Mouse (Mus musculus): Measurements from ENCODE around the gene Crlf3. TPM values are rescaled to one million over a fixed set of nuclear protein-coding genes. Genes with fewer than 3 reads are reported as not detected.

Gene Crlf3
- polyA plus RNA-seq, 1 experiment: 6.3 TPM

GRCm38 (mm10) chr11:80062159-80062558 lies 18.6 kb downstream of the Crlf3 start:
- TF ChIP-seq POLR2A (IDR thresholded peaks at IDR 0.05; ENCODE audit: control insufficient read depth, low read depth, low read length) (no peak), CTCF (IDR thresholded peaks at IDR 0.05; ENCODE audit: control insufficient read depth, insufficient read depth, insufficient replicate concordance, low read depth, low read length) (no peak)
- H3K4me1 ChIP-seq (ENCODE audit: control insufficient read depth, insufficient read depth, low read length): no peaks in the 10 kb centered on the region
- no peaks in the 10 kb centered on the region for H3K27me3 ChIP-seq (ENCODE audit: control insufficient read depth, insufficient read depth, low read length)
- H3K4me3 ChIP-seq (ENCODE audit: control insufficient read depth, low read depth, low read length): no peak overlapping the region
- peak overlapping the region; percentile 36; the same call in 1 of the 2 replicates for H3K27ac ChIP-seq (ENCODE audit: control insufficient read depth, insufficient read depth, low read depth, low read length)
- no peaks in the 10 kb centered on the region for H3K36me3 ChIP-seq (ENCODE audit: control insufficient read depth, insufficient read depth, low read length)

DNA sequence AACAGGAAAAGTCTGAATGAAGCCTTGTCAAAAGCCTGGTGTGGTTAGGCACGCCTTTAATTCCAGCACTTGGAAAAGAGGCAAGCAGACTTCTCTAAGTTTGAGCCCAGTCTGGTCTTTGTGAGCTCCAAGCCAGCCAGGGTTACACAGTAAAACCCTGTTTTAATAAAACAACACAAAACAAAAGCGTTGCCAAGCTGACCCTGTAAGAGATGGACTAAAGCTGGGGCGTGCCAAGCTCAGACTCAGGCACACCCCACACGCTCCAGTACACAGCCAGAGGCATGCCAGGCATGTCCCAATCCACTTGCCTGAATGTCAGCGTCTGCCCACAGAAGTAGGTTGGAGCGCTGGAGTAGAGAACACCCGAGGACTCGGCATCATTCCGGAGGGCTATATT lies 24.6 kb downstream of the Crlf3 start:
- Histone ChIP-seq H3K27ac (ENCODE audit: control insufficient read depth, insufficient read depth, low read depth, low read length) (no peak overlapping the region), H3K27me3 (ENCODE audit: control insufficient read depth, insufficient read depth, low read length) (no peaks in the 10 kb centered on the region), H3K36me3 (ENCODE audit: control insufficient read depth, insufficient read depth, low read length) (no peaks in the 10 kb centered on the region), H3K4me1 (ENCODE audit: control insufficient read depth, insufficient read depth, low read length) (no peaks in the 10 kb centered on the region), H3K4me3 (ENCODE audit: control insufficient read depth, low read depth, low read length) (no peak overlapping the region)
- TF ChIP-seq CTCF (IDR thresholded peaks at IDR 0.05; ENCODE audit: control insufficient read depth, insufficient read depth, insufficient replicate concordance, low read depth, low read length) (no peak), POLR2A (IDR thresholded peaks at IDR 0.05; ENCODE audit: control insufficient read depth, low read depth, low read length) (no peak)

- TF ChIP-seq POLR2A (IDR thresholded peaks at IDR 0.05; ENCODE audit: control insufficient read depth, low read depth, low read length) (no peak), CTCF (IDR thresholded peaks at IDR 0.05; ENCODE audit: control insufficient read depth, insufficient read depth, insufficient replicate concordance, low read depth, low read length) (no peak)
- Histone ChIP-seq H3K36me3 (ENCODE audit: control insufficient read depth, insufficient read depth, low read length) (no peaks in the 10 kb centered on the region), H3K4me3 (ENCODE audit: control insufficient read depth, low read depth, low read length) (no peak overlapping the region)
These were observed 26.1 kb downstream of the Crlf3 start for GRCm38 (mm10) chr11:80054659-80055058.

DNA sequence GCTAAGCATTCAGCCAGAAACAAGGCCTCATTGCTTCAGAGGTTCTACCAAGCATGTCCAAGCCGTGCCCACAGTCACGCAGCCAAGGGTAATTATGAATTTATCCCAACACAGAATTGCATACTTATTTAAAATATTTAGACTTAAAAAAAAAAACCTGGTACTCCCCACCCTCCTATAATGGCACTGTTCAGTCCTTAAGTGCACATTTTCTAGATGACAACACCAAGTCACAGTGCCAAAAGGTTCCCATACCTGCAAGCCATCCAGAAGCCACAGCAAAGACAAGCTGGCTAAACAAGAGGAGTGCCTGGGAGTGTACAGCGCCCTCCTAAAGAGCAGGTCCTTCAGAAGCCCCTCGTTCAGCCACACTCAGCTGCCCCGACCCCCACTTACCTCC lies 27.6 kb downstream of the Crlf3 start:
- Histone ChIP-seq H3K4me1 (ENCODE audit: control insufficient read depth, insufficient read depth, low read length) (no peaks in the 10 kb centered on the region), H3K27ac (ENCODE audit: control insufficient read depth, insufficient read depth, low read depth, low read length) (no peak overlapping the region), H3K36me3 (ENCODE audit: control insufficient read depth, insufficient read depth, low read length) (no peaks in the 10 kb centered on the region), H3K4me3 (ENCODE audit: control insufficient read depth, low read depth, low read length) (no peak overlapping the region), H3K27me3 (ENCODE audit: control insufficient read depth, insufficient read depth, low read length) (no peaks in the 10 kb centered on the region)
- TF ChIP-seq CTCF (IDR thresholded peaks at IDR 0.05; ENCODE audit: control insufficient read depth, insufficient read depth, insufficient replicate concordance, low read depth, low read length): no peak
- no peak for TF ChIP-seq POLR2A (IDR thresholded peaks at IDR 0.05; ENCODE audit: control insufficient read depth, low read depth, low read length)

More at GRCm38 (mm10) chr11:80054659-80055058, 26.1 kb downstream of the Crlf3 start:
- no peaks in the 10 kb centered on the region for H3K27me3 ChIP-seq (ENCODE audit: control insufficient read depth, insufficient read depth, low read length)
- no peak overlapping the region for H3K27ac ChIP-seq (ENCODE audit: control insufficient read depth, insufficient read depth, low read depth, low read length)
- no peaks in the 10 kb centered on the region for H3K4me1 ChIP-seq (ENCODE audit: control insufficient read depth, insufficient read depth, low read length)

- Histone ChIP-seq H3K27ac (ENCODE audit: control insufficient read depth, insufficient read depth, low read depth, low read length) (no peak overlapping the region), H3K4me1 (ENCODE audit: control insufficient read depth, insufficient read depth, low read length) (no peaks in the 10 kb centered on the region), H3K4me3 (ENCODE audit: control insufficient read depth, low read depth, low read length) (no peak overlapping the region), H3K27me3 (ENCODE audit: control insufficient read depth, insufficient read depth, low read length) (no peaks in the 10 kb centered on the region), H3K36me3 (ENCODE audit: control insufficient read depth, insufficient read depth, low read length) (no peaks in the 10 kb centered on the region)
- TF ChIP-seq CTCF (IDR thresholded peaks at IDR 0.05; ENCODE audit: control insufficient read depth, insufficient read depth, insufficient replicate concordance, low read depth, low read length) (no peak), POLR2A (IDR thresholded peaks at IDR 0.05; ENCODE audit: control insufficient read depth, low read depth, low read length) (no peak)
These were observed 28.3 kb downstream of the Crlf3 start for GRCm38 (mm10) chr11:80052456-80052855.

DNA sequence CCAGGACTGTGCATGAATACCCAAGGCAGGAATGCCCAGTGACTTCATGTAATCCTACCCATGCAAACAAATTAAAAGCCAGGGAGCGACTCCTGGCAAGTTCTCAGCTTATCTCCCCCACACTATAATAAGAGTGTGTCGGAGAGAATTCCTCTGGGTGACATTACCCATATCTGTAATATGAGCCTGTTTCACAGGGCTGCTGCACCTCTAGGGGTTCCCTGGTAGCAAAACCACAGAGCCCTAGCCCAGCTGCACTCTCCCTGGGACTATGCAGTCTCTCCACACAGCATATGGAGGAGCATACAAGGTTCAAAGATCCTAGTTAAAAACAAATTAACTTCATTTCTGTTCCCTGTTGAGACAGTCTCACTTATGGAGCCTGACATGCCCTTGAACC lies 30.7 kb downstream of the Crlf3 start:
- no peaks in the 10 kb centered on the region for H3K36me3 ChIP-seq (ENCODE audit: control insufficient read depth, insufficient read depth, low read length)
- no peaks in the 10 kb centered on the region for H3K27me3 ChIP-seq (ENCODE audit: control insufficient read depth, insufficient read depth, low read length)
- no peak for TF ChIP-seq POLR2A (IDR thresholded peaks at IDR 0.05; ENCODE audit: control insufficient read depth, low read depth, low read length)
- no peak for TF ChIP-seq CTCF (IDR thresholded peaks at IDR 0.05; ENCODE audit: control insufficient read depth, insufficient read depth, insufficient replicate concordance, low read depth, low read length)
- no peaks in the 10 kb centered on the region for H3K4me1 ChIP-seq (ENCODE audit: control insufficient read depth, insufficient read depth, low read length)
- H3K27ac ChIP-seq (ENCODE audit: control insufficient read depth, insufficient read depth, low read depth, low read length): no peak overlapping the region
- no peak overlapping the region for H3K4me3 ChIP-seq (ENCODE audit: control insufficient read depth, low read depth, low read length)

DNA sequence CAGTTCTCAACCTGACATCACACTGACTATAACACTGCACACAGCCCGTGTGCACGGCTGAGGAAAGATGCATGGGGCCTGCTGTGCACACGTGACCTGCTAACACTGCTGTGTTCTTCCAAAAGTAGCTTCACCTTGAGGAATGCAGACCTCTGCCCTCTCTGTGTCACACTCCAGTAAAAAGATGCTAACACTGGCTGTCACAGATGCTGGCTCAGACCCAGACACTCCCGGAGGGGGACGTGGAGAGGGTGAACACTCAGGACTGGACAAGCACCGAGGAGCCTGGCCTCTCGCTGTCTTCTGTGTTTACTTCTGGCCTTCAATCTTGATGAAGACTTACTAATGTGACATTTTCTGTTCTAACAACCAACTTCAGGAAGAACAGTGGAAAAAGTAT lies 33.9 kb downstream of the Crlf3 start:
- no peak for TF ChIP-seq CTCF (IDR thresholded peaks at IDR 0.05; ENCODE audit: control insufficient read depth, insufficient read depth, insufficient replicate concordance, low read depth, low read length)
- TF ChIP-seq POLR2A (IDR thresholded peaks at IDR 0.05; ENCODE audit: control insufficient read depth, low read depth, low read length): no peak
- H3K36me3 ChIP-seq (ENCODE audit: control insufficient read depth, insufficient read depth, low read length): no peaks in the 10 kb centered on the region
- H3K27ac ChIP-seq (ENCODE audit: control insufficient read depth, insufficient read depth, low read depth, low read length): no peak overlapping the region
- no peaks in the 10 kb centered on the region for H3K27me3 ChIP-seq (ENCODE audit: control insufficient read depth, insufficient read depth, low read length)
- H3K4me3 ChIP-seq (ENCODE audit: control insufficient read depth, low read depth, low read length): no peak overlapping the region
- no peaks in the 10 kb centered on the region for H3K4me1 ChIP-seq (ENCODE audit: control insufficient read depth, insufficient read depth, low read length)

DNA sequence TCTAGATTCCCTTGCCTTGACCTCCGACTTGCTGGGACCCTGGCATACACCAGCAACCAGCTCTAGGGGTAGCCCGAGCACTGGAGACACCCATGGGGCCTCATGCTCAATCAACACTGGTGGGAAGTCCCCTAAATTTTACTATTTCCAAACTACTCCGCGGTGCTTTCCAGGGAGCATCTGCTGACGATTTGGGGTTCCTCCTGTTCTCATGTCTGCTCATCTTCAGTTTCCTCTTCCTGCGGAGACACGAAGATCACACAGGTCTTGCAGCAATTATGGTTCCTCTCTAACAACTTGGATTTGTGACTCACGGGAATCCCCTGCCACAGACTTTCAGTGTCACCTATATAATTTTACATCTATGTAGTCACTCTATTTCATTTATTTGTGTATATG lies 37.4 kb downstream of the Crlf3 start:
- TF ChIP-seq CTCF (IDR thresholded peaks at IDR 0.05; ENCODE audit: control insufficient read depth, insufficient read depth, insufficient replicate concordance, low read depth, low read length) (no peak), POLR2A (IDR thresholded peaks at IDR 0.05; ENCODE audit: control insufficient read depth, low read depth, low read length) (no peak)
- Histone ChIP-seq H3K27ac (ENCODE audit: control insufficient read depth, insufficient read depth, low read depth, low read length) (no peak overlapping the region), H3K4me3 (ENCODE audit: control insufficient read depth, low read depth, low read length) (no peak overlapping the region), H3K36me3 (ENCODE audit: control insufficient read depth, insufficient read depth, low read length) (no peaks in the 10 kb centered on the region), H3K4me1 (ENCODE audit: control insufficient read depth, insufficient read depth, low read length) (no peaks in the 10 kb centered on the region), H3K27me3 (ENCODE audit: control insufficient read depth, insufficient read depth, low read length) (no peaks in the 10 kb centered on the region)

All from testis, adult 2 months (tissue).